Mouse (Mus musculus): ENCODE data around the gene Galnt17. TPM values are rescaled to one million over a fixed set of nuclear protein-coding genes. Genes with fewer than 3 reads are reported as not detected.

Galnt17 gene
- polyA plus RNA-seq, 1 experiment from 2014 or later = 5.1 TPM

DNA sequence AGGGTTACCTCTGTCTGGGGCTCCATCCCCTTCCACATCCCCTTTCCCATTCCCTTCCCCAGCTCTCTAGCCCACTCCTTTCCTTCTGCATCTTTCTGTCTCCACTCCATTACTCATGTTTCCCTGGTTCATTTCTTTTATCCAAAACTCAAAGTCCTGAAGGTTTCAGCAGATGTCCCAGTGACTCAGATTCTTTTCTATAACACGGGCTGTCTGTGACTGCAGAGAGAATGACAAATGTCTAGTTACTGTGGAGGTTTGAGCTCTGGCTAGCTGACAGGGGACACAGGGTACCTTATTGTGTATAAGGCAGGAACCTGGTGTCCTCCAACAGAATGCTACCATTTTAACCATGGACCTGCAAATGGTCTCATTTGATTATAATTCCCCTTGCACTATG lies 358.6 kb downstream of the Galnt17 start:
- Histone ChIP-seq H3K36me3 (no peaks in the 10 kb centered on the region), H3K9me3 (0 out of 2 replicates have a peak, but pooled peaks cover 5% of the 10 kb centered on the region), H3K27me3 (no peaks in the 10 kb centered on the region), H3K27ac (no peak overlapping the region), H3K4me1 (replicated peaks) (no peaks in the 10 kb centered on the region), H3K9ac (replicated peaks) (no peak overlapping the region), H3K4me2 (replicated peaks) (no peak overlapping the region), H3K4me3 (replicated peaks) (no peak overlapping the region)
- WGBS = 71% methylated on average over 1 of the region's 1 CpGs
- no peak for ATAC-seq

DNA sequence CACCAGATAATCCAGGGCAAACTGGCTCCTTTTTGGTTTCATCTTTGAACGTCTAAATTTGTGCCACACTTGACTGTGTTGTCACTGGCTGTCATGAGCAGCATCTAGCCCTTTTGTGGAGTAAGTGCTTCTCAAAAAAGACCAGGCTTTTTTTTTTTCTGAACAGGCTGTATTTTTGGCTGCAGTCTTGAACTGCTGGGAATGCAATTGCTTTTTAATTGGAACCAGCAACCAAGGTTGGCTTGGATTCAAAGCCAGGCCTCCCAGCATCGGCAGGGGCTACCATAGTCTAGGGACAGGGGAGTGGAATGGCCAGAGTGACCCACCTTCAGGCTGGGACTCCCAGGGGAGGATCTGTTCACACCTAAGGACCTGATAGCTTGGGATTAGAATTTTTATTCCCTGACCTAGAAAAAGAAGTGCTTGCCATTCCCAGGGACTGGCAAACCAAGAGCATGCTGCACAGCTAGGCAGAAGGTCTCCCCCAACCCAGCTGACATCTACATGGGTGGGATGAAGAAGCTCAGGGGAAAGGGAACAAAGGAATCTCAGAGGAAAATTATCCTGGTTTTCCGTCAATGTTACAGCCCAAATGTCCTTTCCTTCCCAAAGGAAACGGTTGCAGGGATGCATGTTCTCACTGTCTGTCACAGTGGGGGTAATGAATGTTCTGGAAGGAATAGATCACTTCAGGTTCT lies 369.2 kb downstream of the Galnt17 start:
- ATAC-seq = no peak
- no peak overlapping the region for H3K4me2 ChIP-seq (replicated peaks)

GRCm38 (mm10) chr5:130938274-130938741 lies 370.0 kb downstream of the Galnt17 start:
- Histone ChIP-seq H3K4me2 (replicated peaks) (no peak overlapping the region), H3K9me3 (0 out of 2 replicates have a peak, but pooled peaks cover 2% of the 10 kb centered on the region), H3K27ac (no peak overlapping the region), H3K27me3 (no peaks in the 10 kb centered on the region), H3K36me3 (no peaks in the 10 kb centered on the region), H3K4me1 (replicated peaks) (peaks cover 12% of the 10 kb centered on the region), H3K9ac (replicated peaks) (no peak overlapping the region), H3K4me3 (replicated peaks) (no peak overlapping the region)
- 4% methylated on average over 7 of the region's 7 CpGs for WGBS
- peak; percentile 74; the same call in 1 of the 2 replicates for ATAC-seq

More for the DNA sequence above, 369.2 kb downstream of the Galnt17 start:
- Histone ChIP-seq H3K36me3 (no peaks in the 10 kb centered on the region), H3K4me1 (replicated peaks) (peaks cover 12% of the 10 kb centered on the region), H3K27me3 (no peaks in the 10 kb centered on the region), H3K27ac (peak overlapping the region; percentile 54), H3K9me3 (0 out of 2 replicates have a peak, but pooled peaks cover 2% of the 10 kb centered on the region), H3K9ac (replicated peaks) (no peak overlapping the region), H3K4me3 (replicated peaks) (no peak overlapping the region)
- WGBS = 17% methylated on average over 4 of the region's 4 CpGs

DNA sequence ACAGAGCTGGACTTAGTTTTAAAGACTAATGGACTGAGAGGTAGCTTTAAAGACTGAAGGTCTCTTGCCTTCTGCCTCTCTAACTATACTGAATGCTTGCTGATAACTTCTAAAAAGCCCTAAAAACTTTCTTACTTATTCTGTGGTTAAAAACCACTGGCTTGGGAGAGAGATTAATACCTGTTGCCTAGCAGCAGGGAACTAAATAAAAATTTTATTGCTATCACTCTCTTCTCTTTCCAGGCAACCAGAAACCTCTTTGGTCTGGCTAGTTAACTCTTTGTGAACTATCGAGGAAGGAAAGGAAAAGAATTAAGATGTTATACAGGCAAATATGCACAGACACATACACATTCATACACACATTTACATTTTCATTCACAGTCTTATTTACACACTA lies 377.3 kb downstream of the Galnt17 start:
- no peaks in the 10 kb centered on the region for H3K36me3 ChIP-seq
- no peak overlapping the region for H3K4me3 ChIP-seq (replicated peaks)
- WGBS = 85% methylated on average over 1 of the region's 1 CpGs
- H3K27ac ChIP-seq = no peak overlapping the region
- no peak overlapping the region for H3K4me2 ChIP-seq (replicated peaks)
- no peak for ATAC-seq
- H3K27me3 ChIP-seq = no peaks in the 10 kb centered on the region
- no peaks in the 10 kb centered on the region for H3K4me1 ChIP-seq (replicated peaks)
- no peak overlapping the region for H3K9ac ChIP-seq (replicated peaks)
- peaks cover 8% of the 10 kb centered on the region; the same call in 1 of the 2 replicates for H3K9me3 ChIP-seq

- WGBS = 91% methylated on average over 8 of the region's 8 CpGs
- no peak for ATAC-seq
- H3K4me1 ChIP-seq (replicated peaks) = peaks cover 14% of the 10 kb centered on the region
Measured at GRCm38 (mm10) chr5:130927794-130928149, 380.5 kb downstream of the Galnt17 start.

GRCm38 (mm10) chr5:130927138-130927793 lies 381.0 kb downstream of the Galnt17 start:
- no peaks in the 10 kb centered on the region for H3K27me3 ChIP-seq
- peaks cover 6% of the 10 kb centered on the region; the same call in 1 of the 2 replicates for H3K9me3 ChIP-seq
- no peaks in the 10 kb centered on the region for H3K36me3 ChIP-seq
- H3K4me2 ChIP-seq (replicated peaks) = no peak overlapping the region
- 92% methylated on average over 3 of the region's 3 CpGs for WGBS
- H3K4me3 ChIP-seq (replicated peaks) = no peak overlapping the region
- no peak for ATAC-seq
- no peak overlapping the region for H3K9ac ChIP-seq (replicated peaks)
- H3K27ac ChIP-seq = no peak overlapping the region
- H3K4me1 ChIP-seq (replicated peaks) = peaks cover 14% of the 10 kb centered on the region

More at GRCm38 (mm10) chr5:130927794-130928149, 380.5 kb downstream of the Galnt17 start:
- H3K9me3 ChIP-seq = peaks cover 6% of the 10 kb centered on the region; the same call in 1 of the 2 replicates
- no peak overlapping the region for H3K4me2 ChIP-seq (replicated peaks)
- no peaks in the 10 kb centered on the region for H3K36me3 ChIP-seq
- H3K4me3 ChIP-seq (replicated peaks) = no peak overlapping the region
- H3K27me3 ChIP-seq = no peaks in the 10 kb centered on the region
- H3K9ac ChIP-seq (replicated peaks) = no peak overlapping the region
- no peak overlapping the region for H3K27ac ChIP-seq

DNA sequence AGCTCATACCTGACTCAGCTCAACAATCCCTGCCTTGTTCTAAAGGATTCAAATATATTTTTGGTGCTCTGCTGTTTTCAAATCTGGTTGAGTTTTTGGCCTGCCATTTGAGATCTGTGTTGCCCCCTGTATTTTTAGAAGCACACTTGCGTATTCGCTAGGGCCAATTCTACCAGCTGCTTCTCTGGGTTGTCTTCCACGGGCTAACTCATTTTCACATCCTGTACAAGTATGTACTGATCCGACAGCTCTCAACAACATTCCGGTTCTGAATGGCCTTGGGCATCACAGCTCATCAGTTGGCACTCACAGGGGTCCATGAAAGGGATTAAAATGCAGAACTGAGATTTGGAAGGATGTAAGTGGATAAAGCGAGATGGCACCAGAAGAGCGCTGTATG lies 382.6 kb downstream of the Galnt17 start:
- WGBS = 97% methylated on average over 7 of the region's 7 CpGs
- H3K4me1 ChIP-seq (replicated peaks) = peaks cover 16% of the 10 kb centered on the region
- no peaks in the 10 kb centered on the region for H3K27me3 ChIP-seq
- no peak for ATAC-seq
- H3K9me3 ChIP-seq = peaks cover 6% of the 10 kb centered on the region; the same call in 1 of the 2 replicates
- H3K4me2 ChIP-seq (replicated peaks) = no peak overlapping the region
- H3K4me3 ChIP-seq (replicated peaks) = no peak overlapping the region
- H3K36me3 ChIP-seq = no peaks in the 10 kb centered on the region
- H3K9ac ChIP-seq (replicated peaks) = no peak overlapping the region
- no peak overlapping the region for H3K27ac ChIP-seq

GRCm38 (mm10) chr5:130924245-130924827 lies 384.0 kb downstream of the Galnt17 start:
- no peaks in the 10 kb centered on the region for H3K36me3 ChIP-seq
- H3K27ac ChIP-seq = peak overlapping the region; percentile 15; the same call in 1 of the 2 replicates
- H3K27me3 ChIP-seq = no peaks in the 10 kb centered on the region
- no peak overlapping the region for H3K4me2 ChIP-seq (replicated peaks)
- no peak overlapping the region for H3K4me3 ChIP-seq (replicated peaks)
- peaks cover 16% of the 10 kb centered on the region for H3K4me1 ChIP-seq (replicated peaks)
- peaks cover 6% of the 10 kb centered on the region; the same call in 1 of the 2 replicates for H3K9me3 ChIP-seq
- 17% methylated on average over 2 of the region's 2 CpGs for WGBS
- no peak overlapping the region for H3K9ac ChIP-seq (replicated peaks)
- ATAC-seq = peak; percentile 92

DNA sequence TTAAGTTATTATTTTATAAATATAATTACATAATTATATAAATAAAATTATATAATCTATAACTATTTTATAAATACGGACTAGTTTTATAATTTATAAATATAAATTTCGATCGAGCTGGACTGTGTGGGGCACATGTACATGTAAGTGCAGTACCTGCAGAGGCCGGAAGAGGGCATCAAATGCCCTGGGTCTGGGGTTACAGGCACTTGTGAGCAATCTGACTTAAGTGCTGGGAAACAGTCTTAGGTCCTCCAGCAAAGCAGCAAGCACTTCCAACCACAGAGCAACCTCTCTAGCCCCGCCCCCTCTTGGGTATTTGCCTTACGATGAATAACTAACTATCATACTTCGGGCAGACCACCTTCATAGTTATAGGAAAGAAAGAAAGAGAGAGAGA lies 388.3 kb downstream of the Galnt17 start:
- no peak overlapping the region for H3K9ac ChIP-seq (replicated peaks)
- H3K27ac ChIP-seq = no peak overlapping the region
- H3K4me1 ChIP-seq (replicated peaks) = peaks cover 16% of the 10 kb centered on the region
- no peak for ATAC-seq
- no peaks in the 10 kb centered on the region for H3K27me3 ChIP-seq
- no peak overlapping the region for H3K4me2 ChIP-seq (replicated peaks)
- no peaks in the 10 kb centered on the region for H3K36me3 ChIP-seq
- no peak overlapping the region for H3K4me3 ChIP-seq (replicated peaks)
- 92% methylated on average over 7 of the region's 7 CpGs for WGBS
- no peaks in the 10 kb centered on the region for H3K9me3 ChIP-seq

- H3K4me1 ChIP-seq (replicated peaks) = no peaks in the 10 kb centered on the region
- H3K27me3 ChIP-seq = no peaks in the 10 kb centered on the region
- H3K9me3 ChIP-seq = no peaks in the 10 kb centered on the region
- H3K27ac ChIP-seq = no peak overlapping the region
- H3K9ac ChIP-seq (replicated peaks) = no peak overlapping the region
- no peak for ATAC-seq
- no peak overlapping the region for H3K4me3 ChIP-seq (replicated peaks)
- H3K4me2 ChIP-seq (replicated peaks) = no peak overlapping the region
- 72% methylated on average over 3 of the region's 3 CpGs for WGBS
- H3K36me3 ChIP-seq = no peaks in the 10 kb centered on the region
Measured at GRCm38 (mm10) chr5:130914606-130915005, 393.7 kb downstream of the Galnt17 start.

DNA sequence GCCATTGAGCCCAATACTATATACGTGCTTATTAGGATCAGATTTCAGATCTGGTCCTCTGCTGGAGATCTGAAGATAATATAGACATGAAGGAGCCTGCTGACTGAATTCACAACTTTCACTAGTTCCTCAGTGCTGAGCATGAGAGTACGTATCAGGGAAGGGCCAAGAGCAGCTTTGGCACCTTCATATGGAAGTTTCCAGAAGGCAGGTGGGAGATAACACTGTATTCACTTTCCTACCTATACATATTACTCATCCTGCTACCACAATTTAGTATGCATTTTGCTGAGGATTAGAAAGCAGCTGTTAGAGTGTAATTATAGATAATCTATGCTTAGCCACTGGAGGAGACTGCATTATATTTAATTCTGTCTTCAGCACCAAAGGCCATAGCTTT lies 396.7 kb downstream of the Galnt17 start:
- H3K9me3 ChIP-seq = no peaks in the 10 kb centered on the region
- H3K27me3 ChIP-seq = no peaks in the 10 kb centered on the region
- WGBS = 86% methylated on average over 2 of the region's 2 CpGs
- no peak overlapping the region for H3K4me2 ChIP-seq (replicated peaks)
- no peak overlapping the region for H3K27ac ChIP-seq
- no peak for ATAC-seq
- no peaks in the 10 kb centered on the region; the same call in 1 of the 2 replicates for H3K36me3 ChIP-seq
- no peak overlapping the region for H3K4me3 ChIP-seq (replicated peaks)
- H3K4me1 ChIP-seq (replicated peaks) = no peaks in the 10 kb centered on the region
- H3K9ac ChIP-seq (replicated peaks) = no peak overlapping the region

GRCm38 (mm10) chr5:130901736-130902135 lies 406.6 kb downstream of the Galnt17 start:
- 91% methylated on average over 3 of the region's 3 CpGs for WGBS
- Histone ChIP-seq H3K4me2 (replicated peaks) (no peak overlapping the region), H3K4me3 (replicated peaks) (no peak overlapping the region), H3K36me3 (no peaks in the 10 kb centered on the region; the same call in 1 of the 2 replicates), H3K4me1 (replicated peaks) (no peaks in the 10 kb centered on the region), H3K9ac (replicated peaks) (no peak overlapping the region), H3K27me3 (no peaks in the 10 kb centered on the region), H3K9me3 (no peaks in the 10 kb centered on the region), H3K27ac (no peak overlapping the region)
- no peak for ATAC-seq
